Mouse (Mus musculus) cerebellum, adult 2 months (tissue): ENCODE measurements around the gene Myl4.

ENCODE experiments used
- CTCF ChIP-seq: fragments of 200-500 bp; IDR thresholded peaks from 2 replicates; pipeline ENCODE4 v1.5.1; 2011; ENCODE audit warnings: low read depth, mild to moderate bottlenecking, control low read depth, low read length, moderate library complexity, borderline replicate concordance; ENCODE audit not compliant: insufficient read depth
- POLR2A ChIP-seq: fragments of 200-500 bp; IDR thresholded peaks from 2 replicates; pipeline ENCODE4 v1.6.1; 2011; ENCODE audit warnings: low read length, control low read depth, borderline replicate concordance; ENCODE audit not compliant: insufficient read depth

- peak; percentile 95 for TF ChIP-seq CTCF
- no peak for TF ChIP-seq POLR2A
Observed at GRCm38 (mm10) chr11:104590148-104590547, 39.7 kb downstream of the Myl4 start.
